Mouse (Mus musculus): ENCODE measurements at regions not wholly inside any gene's neighbourhood (a gene's known extent, or its start where the extent isn't known, plus 50 kb on each side); places are given as distances from the start of the nearest gene placed in this dataset.

DNA sequence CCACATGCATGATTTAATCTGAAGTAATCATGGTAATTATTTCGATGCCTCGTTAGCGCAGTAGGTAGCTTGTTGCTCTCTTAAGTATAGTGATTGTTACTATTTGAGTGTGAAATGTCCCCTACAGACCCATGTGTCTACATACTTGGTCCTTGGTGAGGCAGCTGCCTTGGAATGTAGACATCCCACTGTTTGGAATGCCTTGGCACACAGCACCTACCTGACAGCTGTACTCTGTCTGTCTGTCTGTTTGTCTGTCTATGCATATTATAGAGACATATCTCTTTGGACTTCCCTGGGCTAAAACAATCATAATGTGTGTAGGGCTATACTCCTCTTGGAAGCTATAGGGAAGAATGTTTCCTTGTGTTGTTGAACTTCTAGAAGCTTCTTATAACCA, 83.7 kb upstream of the Runx3 start:
- DNase-seq, result no peak

DNA sequence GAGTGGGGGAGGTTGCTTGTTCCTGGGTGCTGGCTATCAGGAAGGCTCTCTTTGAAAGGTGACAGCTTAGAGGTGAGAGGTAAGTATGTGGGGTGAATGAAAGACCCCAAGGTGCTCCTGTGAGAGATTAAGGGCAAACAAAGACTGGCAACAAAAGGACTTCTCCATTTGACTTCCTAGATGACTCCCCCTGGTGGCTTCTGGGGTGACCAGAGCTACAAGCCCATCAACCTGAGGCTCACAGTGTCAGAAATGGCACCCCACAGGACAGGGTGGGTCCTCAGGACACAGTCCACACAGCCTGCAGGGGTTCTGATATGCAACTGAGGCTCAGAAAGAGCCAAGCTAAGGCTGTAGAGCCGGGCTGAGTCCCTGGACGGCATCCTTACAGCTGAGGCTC, 81.2 kb upstream of the Runx3 start:
- DNase-seq, result no peak

DNA sequence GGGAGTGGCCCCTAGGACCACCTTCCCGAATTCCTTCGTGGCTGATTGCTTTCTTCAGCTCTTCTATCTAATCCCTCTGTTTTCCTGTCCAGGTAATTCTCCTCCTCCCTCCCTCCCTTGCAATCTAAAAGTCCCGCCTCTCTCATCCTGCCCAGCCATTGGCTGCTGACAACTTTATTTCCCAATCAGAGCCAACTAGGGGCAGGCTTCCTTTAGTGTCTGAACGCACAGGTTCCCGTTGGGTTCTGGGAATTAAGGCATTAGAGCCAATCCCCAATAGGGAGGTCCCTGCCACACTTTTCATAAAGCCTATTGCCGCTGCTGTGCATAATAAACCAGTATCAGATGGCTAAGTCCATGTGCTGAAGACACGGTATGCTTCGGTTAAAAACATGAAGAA, 78.5 kb upstream of the Runx3 start:
- no peak for DNase-seq

DNA sequence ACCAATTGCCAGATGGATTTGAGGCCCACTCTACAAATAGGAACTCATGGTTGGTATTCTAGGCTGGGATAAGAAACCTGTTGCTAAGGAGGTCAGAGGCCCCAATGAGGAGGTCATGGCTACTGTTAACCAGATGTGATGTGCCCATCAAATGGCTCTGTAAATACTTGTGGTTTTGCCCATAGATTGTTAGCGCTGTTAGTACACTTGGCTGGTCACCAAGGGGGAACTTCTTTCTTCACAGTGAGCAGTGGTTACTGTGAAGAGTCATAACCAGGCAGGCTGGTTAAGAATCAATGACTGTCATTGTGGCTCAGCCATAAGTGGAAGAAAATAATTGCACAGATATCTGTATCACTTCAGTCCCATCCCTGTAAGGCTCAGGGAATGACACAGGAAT, 78.0 kb upstream of the Runx3 start:
- no peak for DNase-seq

DNA sequence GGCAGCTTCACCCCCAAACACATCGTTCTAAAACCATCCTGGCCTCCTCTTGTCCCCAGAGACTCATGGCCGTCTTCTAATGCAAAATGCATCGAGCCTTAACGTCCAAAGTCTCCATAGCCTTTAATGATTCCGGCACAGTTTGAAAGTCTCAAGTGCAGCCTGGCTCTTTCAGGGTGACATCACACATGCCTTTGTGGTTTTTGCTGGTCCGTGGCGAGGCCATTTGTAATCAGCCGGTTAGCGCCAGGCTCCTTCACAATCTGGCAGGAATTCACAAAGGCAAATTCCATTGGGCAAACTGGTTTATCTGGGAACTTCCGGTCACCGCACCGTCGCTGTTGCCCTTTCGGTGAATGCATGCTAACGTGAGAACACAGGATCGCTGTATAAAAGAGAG, 75.4 kb upstream of the Runx3 start:
- DNase-seq, result peak in 1 of 2 experiments; percentile 17

DNA sequence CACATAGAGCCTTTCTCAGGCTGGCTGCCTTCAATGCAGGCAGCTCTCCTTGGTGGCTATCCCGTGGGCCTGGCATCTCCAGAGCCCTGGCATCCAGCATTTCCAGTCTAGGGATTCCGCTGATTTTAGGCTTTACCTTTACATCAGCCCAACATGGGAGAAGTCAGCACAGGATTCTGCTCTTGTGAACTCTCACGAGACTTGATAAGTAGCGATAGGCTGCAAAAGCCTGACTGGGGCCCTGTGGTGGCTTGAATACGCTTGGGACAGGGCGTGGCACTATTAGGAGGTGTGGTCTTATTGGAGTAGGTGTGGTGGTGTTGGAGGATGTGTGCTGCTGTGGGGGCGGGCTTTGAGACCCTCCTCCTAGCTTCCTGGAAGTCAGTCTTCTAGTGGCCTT, 73.8 kb upstream of the Runx3 start:
- no peak for DNase-seq

DNA sequence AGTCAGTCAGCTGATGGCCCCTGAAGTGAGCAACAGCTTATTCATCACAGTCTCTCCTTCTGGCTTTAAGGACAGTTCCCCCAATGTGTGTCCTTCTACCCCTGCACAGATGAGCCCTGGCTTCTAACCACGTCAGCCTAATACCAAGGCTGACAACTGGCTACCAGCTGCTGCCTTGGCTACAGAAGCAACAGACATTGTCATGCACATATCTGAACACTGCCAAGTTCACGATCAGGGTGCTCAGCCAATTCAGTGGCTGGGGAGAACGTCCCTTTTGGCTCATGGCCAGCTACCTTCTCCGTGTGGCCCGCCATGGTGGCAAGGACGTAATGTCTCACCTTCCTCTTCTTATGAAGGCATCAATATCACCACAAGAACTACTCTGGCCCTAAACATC, 73.2 kb upstream of the Runx3 start:
- peak; percentile 23 to 28 for DNase-seq

DNA sequence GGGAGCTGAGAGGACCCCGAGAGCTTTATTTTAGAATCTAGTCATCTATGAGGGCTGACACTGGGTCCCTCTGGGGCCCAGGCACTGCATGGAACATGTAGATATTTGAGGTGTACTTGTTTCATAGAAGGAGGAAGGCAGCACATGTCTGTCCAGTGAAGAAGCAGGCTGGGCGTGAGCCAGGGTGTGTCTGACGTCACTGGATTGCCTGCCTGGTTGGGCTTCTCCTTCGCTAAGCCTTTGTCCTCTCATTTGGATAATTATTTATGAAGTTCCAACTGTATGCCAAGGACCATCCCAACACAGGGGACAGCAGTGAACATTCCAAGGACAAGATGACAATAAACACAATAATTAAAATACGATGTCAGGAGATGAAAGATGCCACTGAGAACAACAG, 72.7 kb upstream of the Runx3 start:
- DNase-seq, result peak; percentile 14 to 41

DNA sequence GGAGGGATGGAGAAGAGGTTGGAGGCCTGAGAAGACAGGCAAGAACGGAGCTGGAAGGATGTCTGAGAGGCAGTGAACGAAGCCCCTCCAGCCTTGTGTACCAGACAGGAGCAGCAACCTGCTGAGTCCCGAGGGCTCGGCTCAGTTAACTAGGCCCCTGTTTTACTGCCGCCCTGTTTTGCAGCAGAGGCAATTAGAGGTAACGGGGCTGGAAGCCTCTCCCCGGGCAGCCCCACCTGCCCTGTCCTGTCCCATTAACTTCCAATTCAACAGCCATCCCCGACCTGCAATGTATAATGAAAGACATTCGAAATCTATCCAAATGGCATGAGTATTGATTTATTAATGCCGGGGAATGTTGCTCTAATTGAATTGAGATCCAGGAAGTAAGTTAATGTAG, 70.5 kb upstream of the Runx3 start:
- no peak for DNase-seq

DNA sequence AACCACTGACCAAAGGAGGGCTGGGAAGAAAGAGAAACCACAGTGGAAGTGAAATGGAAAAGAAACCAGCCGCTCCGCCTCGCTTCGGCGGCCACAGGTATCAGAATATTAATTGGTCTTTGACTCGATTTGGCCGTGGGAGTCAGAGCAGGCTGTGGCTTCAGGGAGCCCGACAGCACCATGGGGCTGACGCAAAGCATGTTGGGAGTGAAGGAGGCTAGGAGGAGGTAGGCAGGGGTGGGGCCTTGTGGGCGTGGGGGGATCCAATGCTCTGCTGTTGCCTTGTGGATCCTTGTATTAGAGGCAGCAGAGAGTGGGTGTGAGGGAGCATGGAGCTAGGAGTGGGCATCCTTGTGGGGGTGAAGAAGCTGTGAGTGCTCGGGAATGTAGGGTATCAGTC, 69.0 kb upstream of the Runx3 start:
- DNase-seq, result no peak

DNA sequence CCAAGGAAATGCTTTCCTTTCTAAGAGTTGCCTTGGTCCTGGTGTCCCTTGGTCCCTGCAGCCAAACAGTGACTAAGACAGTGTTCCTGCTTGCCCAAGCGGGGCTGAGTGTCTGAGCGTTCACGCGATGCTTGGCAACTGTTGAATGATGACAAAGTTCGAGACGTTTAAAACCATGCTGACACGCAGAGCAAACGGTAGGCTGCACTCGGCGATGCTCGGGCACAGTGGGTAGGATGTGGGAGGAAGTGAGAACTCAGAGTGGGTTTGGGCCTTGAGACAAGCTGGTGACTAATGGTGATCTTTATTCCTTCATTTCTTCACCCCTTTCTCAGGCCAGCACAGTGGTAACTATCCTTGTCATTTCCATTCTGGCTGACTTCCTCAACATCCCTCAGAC, 66.9 kb upstream of the Runx3 start:
- no peak for DNase-seq

DNA sequence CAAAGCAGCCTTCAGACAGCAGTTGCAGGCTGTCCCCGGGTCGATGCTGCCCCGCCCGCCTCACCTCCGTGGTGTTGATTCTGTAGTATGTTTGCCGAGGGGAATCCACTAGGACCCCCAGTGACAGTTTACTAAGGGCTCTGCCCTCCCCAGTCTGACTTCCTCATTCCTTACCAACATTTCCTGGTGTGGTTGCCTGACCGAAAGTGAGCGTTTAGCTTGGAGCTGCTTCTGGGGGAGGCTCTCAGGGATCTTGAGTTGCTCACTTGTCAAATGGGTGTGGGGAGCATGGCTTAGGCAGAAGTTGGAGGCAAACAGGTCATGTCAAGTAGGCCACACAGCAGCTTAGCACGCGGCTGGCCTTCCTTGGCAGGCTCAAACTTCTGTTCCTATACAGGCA, 66.1 kb upstream of the Runx3 start:
- peak in 1 of 2 experiments; percentile 12 for DNase-seq

DNA sequence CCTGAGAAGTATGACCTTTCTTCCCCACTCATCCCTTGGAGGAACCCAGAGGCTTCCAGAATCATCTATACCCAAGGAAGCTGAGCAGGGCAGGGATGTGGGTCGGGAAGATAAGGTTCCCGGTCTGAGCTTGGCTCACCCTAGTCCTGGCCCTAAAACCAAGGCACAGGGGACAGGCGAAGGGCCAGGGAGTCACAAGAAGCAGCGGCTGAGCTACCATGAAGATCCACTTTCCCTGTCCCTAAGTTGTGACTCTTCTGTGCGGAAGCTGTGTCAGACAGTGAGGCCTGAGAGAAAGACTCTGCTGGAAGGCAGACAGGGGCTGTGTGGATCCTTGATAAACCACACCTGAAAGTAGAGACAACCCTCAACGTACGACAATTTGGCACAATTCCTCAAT, 64.1 kb upstream of the Runx3 start:
- no peak for DNase-seq

DNA sequence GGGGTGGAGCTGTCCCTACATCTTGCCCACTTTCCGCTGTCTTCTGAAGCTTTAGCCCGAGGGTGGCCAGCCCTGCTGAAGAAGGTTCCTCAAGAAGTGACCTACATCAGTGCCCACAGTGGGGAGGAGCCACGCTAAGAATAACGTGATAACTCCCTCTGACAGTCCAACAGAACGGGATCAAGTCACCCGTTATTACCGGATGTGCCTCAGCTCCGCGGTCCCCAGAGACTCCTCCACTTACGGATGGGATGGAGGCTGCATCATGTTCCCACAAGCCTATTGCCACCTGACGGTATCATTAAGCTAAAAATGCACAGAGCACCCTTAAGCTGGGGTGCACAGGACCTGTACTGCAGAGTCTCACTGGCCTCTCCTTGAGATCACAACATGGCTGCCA, 63.2 kb upstream of the Runx3 start:
- no peak for DNase-seq

DNA sequence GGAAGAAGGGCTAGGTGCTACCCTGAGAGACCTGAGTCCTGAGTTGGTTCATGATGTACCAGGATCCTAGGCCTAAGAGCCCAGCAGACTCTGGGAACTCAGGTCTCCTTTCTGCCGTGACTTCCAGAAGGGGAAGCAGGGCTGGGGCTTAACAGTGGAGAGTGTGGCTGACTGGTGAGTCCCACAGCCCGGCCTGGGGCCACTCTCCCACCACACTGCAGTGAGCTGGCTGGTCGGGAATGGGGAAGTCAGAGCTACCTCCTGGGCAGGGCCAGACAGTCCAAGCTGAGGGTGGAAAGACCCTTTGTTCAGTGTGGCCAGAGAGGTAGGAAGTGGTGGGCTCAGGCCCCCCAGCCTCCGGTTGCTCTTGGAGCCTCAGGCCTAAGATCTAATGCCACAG, 61.6 kb upstream of the Runx3 start:
- no peak for DNase-seq

DNA sequence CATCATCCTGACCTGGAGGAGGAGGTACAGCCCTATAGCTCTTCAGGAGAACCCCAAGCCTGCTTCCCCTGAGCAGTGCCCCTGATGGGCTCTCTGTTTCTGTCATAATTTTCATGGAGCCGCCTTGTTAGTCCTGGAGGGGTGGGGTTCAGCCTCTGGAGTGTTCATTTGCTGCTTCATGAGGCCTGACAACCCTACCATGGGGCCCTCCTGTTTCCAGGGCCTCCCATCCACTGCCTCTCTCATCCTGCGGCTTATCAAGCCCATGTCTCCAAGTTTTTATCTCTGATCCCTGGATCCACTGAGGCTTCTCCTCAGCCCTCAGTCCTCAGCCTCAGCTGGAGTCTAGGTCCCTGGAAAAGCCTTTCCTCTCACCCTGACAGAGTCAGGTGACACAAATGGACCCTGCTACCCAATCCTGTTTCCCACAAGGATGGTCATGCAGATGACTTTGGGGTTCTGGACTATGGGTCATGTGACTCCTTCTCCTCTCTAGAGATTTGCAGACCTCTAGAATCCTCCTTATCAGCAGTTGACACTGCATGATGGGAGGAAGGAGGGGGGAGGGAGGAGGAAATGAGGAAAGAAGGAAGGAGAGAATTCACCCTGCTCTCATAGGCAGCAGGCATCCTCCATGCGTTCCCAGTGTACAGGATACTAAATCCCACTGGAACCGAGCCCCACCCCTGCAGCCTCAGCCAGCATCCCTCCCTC, 59.3 kb upstream of the Runx3 start:
- DNase-seq, result no peak

DNA sequence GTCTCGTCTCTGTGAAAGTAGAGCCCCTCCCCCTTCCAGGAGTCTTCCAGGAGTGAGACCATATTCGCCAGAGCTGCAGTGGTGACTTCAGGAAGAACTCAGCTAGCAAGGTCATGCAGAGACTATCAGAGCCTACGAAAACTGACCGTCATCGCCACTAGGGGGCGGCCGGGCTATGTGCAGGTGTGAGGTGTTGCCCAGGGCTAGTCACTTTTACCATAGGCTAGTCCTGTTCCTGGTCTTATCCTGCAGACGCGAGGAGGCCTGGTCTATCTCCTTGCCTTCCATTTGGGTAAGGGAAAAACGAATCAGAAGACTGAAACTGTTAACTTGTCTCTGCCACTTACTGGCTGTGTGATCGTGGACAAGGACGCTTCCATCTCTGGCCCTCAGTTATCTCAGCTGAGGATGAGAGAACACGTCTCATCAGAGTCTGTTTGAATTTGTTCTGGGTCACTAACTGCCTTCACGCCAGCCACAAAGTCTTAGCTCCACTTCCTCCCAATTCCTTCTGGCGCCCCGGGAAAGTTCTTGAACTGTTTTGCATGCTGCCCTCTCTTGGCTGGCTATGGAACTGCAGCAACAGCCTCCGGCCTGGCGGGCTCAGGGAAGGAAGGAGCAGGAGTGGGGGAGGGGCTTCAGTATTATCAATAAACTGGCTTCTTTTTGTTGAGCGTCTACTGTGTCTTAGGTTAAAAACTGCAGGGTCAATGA, 53.5 kb upstream of the Runx3 start:
- peak; percentile 82 to 93 for DNase-seq

DNA sequence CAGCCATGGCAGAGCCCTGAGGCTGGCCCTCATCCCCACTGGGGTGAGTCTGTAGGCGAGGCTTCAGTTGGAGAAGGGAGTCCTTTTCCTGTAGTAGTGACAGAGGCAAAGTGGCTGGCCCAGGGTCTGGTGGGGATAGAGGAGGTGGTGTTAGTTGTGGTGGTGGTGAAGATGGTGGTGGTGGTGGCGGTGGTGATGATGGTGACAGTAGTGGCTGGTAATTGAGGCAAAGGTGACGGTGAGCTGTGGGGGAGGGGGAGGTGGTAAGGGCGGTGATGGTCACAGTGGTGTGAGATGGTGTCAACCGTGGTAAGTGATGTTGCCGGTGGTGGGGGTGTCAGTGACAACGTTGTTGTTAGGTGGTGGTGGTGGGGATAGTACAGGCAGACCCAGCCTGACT, 52.6 kb upstream of the Runx3 start:
- DNase-seq, result no peak

DNA sequence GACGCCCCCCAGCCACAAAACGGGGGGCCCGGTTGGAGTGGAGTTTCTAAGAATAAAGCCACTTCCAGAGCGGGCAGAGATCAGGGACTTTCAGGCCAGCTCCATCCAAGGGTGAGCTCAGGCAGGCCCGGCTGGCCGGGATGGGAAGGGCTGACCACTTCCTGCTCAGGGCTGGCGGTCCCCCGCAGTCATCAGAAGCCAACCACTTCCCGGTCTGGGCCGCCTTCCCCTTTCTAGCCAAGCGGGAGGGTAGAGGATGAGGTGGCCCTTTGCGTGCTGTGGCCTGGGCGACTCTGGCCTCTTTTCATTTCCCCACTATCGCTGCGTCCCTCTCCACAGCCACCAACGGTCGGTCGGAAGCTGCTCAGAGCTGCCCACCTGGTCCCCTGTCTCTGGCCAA, 50.6 kb upstream of the Runx3 start:
- peak; percentile 23 to 73 for DNase-seq

Data from heart, adult 18-20 months (tissue).